Mouse (Mus musculus): Measurements from ENCODE around the gene Ralgps2.

Ralgps2 gene

GRCm38 (mm10) chr1:156763280-156763679 is 176.1 kb downstream of the Ralgps2 start:
- no peak for DNase-seq

DNA sequence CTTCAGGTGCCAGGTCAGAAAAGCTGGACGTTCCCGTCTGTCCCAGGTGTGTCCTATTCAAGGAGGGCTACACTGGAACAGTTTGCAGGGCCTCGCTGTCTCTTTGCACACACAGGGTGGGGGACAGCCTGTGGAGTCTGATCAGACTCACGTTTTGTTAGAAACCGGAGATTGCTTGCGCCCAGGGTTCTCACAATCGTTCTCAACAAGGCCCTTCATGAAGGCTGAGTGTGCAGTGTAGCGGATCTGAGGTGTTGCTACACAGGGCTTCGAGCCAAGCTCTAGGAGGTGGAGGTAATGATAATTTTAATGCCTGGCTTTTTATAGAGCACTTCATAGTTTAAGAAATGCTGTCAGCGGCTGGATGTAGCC is 178.0 kb downstream of the Ralgps2 start:
- peak; percentile 18 to 33 for DNase-seq

- DNase-seq, result no peak
Observed at GRCm38 (mm10) chr1:156760549-156761429, 178.6 kb downstream of the Ralgps2 start.

GRCm38 (mm10) chr1:156758326-156758725 is 181.1 kb downstream of the Ralgps2 start:
- DNase-seq, result no peak

- no peak for DNase-seq
Observed at GRCm38 (mm10) chr1:156754608-156755413, 184.6 kb downstream of the Ralgps2 start.
